Mouse (Mus musculus) retina, postnatal 7 days (tissue): ENCODE results near the gene Ptpa.

Experiments used
- DNase-seq: peaks from one replicate; pipeline ENCODE4 v3.0.0-alpha.2; 2012; ENCODE audit warnings: low read depth, low spot score

The Ptpa gene

DNA sequence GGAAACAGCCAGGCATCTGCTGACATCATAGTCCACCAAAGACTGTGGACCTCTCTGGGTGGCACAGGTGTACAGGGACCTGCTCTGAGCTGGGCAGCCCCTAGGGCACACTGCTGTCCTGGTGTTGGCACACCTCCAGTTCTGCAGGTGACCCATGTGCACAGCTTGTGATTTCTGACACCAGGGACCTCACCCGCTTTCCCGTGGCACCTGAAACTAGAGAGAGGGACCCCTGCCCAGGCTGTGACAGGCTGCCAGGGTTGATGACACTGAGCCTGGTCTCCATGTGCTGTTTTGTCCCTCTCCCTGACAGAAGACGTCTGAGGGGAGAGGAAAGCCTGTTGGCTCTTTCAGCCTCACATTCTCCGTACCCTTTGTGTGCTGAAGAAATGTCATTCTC is 22.0 kb downstream of the Ptpa start:
- no peak for DNase-seq

DNA sequence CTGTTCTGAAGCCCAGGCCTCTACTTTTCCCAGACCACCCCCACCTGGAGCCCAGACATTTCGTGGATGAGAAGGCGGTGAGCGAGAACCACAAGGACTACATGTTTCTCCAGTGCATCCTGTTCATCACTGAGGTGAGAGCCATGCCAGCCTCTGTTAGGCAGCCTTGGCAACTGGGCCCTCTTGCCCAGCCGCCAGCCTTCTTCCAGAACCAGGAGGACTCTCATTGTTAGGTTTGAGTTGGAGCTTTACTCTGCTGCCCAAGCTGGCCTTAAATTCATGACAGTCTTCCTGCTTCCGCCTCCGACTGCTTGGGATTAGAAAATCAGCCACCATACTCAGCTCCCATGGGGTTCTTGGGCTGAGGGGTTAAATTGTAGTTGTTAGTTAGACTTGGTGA is 23.8 kb downstream of the Ptpa start:
- no peak for DNase-seq

DNA sequence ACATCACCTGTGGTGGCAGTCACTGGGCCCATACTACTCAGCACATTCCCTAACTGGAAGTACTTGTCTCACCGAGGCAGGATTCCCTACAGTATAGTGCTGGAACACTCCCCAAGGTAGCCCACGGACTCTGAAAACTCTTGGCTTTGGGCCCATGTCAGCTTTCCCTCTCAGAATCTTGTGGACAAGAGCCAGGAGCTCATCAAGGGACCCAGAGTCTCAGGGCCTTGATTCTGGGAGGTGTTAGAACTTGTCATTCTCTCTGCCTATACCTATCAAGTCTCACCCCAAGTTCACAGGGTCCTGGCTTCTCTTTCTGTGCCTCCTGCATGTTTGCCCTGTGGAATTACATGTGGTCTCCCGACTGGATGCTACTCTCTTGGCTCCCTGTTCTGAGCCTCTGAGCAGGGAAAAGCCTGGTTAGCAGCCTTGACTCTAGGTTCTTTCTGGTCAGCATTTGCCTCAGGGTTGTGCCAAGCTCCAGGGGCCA is 24.4 kb downstream of the Ptpa start:
- no peak for DNase-seq

DNA sequence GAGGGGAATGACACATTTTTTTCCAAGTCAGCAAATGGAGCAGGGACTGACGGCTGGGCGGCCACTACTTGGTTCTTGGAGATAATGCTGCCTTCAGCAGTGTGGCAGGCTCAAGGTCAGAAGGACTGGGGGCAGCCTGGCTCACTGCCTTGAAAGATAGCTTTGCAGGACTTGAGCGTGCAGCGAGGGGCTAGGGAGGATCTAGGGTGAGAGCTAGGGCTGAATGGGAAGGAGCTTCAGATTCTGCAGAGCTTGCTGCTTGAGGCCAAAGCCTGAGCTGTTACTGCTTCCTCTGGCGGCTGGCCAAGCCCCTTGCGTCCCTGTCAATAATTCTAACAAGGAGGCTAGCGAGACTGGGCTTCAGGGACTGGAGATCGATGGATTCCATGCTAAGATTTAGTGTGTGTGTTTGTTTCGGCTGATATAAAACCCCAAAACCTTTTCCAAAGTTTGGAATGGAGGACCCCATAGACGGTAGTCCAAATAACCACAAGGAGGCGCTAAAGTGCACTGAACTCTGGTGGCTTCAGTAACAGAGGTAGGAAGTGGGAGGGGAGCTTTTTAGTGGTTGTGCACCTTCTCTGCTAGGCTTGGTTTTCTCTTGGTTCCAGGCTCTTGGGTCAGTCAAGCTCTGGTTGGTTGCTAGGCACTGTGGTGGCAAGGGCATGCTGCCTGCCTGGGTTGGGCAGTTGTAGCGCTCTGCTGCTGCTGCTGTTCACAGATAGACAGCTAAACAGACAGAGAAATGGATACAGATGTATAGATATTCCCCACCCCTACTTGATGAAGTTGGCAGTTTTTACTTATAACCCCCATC is 25.1 kb downstream of the Ptpa start:
- DNase-seq = peak; percentile 64

DNA sequence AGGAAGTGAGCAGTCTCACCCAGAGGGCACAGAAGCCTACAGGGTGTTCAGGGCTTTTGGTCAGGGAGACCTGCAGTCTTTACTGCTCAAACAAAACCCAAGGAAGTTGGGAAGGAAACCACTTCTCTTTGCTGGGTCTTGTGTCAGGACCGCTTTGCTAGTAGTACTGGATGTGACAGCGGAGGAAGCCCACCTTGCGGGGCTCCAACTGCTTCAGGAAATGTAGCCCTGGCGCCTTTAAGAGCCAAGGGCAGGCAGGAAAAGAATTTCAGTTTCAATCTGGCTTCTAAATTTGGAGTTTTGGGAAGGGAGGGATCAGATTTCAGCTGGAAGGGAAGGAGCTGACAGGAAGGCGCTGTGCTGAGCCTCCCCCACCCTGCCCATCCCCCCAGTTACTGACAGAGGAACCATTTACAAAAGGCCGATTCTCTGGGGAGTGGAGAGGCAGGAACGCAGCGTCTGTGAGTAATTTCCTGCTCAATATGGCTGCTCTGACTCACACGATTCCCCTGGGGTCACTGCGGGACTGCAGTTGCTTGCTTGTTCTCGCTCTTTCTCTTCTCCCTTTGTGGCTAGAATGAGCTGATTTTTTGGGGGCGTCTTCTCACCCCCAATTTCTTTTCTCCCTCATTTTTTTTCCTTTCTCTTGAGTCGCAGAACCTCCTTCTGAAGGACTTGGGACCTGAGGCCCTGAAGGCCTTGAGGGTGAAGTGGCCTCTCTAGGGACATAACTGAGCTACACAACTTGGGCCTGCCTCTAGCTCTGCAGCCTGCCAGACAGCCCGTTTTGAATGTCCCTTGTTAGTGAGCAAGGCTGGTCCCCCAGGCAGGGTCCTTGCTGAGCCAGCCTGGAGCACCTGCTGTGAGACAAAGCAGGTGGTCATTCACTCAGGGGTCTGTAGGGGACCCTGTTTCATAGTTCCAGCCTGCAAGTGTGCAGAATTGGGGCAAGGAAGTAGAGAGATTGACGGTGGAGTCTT is 26.0 kb downstream of the Ptpa start:
- peak; percentile 40 for DNase-seq

DNA sequence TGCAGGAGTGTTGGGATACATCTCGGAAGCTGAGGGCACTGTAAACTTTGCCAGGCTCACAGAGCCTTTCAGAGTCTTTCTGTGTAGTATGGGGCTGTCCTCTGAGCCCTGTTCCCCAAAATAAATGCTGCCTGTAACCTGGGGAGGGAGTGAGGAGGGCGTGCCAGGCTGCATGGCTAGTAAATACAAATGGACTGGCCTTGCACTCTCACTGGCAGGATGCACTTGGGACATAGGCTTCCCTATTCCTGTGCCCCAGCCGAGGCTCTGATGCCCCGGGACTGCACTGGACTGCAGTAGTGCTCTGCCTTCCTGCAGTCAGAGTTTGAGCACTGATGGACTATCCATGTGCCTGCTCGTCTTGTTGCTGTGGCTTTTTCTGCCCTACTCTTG is 26.7 kb downstream of the Ptpa start:
- DNase-seq = no peak

DNA sequence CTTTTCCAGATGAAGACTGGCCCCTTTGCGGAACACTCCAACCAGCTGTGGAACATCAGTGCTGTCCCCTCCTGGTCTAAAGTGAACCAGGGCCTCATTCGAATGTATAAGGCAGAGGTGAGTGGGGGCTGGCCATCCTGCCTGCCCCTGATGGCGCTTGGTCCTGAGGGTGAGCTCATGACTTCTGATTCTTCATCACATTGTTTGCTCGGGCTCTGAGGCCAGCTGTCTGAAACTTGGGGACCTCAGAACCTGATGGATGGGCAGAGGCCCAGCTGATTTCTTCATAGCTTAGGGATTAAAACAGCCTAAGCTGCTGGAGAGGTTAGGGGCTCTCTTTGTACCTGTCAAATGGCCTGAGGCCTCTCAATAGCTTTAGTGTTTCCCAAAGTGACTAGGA is 27.4 kb downstream of the Ptpa start:
- DNase-seq = no peak

DNA sequence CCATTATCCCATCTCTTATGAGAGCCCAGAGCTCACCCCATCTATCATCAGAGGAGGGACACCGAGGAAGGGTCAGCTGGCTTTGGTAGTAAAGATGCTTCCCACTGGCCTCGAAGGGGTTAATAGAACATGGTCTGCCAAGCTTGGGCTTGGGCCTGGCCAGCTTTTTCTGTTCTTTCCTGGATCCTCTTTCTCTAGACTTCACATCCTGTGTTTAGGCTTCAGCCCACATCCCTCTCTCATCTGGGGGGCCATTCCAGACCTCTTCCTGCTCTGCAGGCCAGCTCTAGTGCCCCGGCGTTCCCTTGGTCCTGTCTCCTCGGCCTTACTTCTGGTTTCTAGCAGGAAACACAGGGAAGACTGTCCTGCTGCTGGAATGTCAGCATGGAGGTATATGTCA is 28.2 kb downstream of the Ptpa start:
- no peak for DNase-seq

DNA sequence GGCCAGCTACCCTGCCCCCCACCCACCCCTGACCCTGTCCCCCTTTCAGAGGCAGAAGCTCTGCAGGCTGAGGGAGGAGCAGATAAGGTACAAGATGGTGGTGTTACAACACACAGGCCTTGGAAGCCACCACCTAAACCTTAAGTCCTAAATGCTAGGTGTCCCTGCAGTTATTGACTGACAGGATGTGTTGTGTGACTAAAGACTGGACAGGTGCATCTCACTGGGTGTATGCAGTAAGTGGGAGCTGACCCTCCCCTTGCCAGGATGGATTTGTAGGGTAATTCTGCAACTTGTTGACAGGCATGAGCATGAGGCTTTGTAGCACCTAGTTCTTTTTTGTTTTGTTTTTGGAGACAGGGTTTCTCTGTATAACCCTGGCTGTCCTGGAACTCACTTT is 28.6 kb downstream of the Ptpa start:
- no peak for DNase-seq

DNA sequence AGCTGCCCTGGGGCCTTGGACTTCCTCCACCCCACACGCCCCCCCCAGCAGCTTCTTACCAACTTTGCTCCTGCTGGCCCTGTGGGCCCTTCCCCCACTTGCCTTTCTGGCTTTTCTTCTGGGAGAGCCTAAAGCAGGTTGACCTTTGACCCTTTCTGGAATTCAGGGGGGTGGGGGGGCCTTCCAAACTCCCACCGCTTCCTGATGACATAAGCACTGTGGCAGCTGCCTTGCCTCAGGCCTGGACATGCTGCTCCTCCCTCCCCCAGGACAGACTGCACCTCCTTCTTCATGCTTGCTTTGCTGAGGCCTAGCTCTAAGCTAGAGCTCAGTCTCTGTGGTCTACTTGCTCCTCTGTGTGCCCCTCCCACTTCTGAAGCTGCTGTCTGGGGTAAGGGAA is 29.5 kb downstream of the Ptpa start:
- no peak for DNase-seq

DNA sequence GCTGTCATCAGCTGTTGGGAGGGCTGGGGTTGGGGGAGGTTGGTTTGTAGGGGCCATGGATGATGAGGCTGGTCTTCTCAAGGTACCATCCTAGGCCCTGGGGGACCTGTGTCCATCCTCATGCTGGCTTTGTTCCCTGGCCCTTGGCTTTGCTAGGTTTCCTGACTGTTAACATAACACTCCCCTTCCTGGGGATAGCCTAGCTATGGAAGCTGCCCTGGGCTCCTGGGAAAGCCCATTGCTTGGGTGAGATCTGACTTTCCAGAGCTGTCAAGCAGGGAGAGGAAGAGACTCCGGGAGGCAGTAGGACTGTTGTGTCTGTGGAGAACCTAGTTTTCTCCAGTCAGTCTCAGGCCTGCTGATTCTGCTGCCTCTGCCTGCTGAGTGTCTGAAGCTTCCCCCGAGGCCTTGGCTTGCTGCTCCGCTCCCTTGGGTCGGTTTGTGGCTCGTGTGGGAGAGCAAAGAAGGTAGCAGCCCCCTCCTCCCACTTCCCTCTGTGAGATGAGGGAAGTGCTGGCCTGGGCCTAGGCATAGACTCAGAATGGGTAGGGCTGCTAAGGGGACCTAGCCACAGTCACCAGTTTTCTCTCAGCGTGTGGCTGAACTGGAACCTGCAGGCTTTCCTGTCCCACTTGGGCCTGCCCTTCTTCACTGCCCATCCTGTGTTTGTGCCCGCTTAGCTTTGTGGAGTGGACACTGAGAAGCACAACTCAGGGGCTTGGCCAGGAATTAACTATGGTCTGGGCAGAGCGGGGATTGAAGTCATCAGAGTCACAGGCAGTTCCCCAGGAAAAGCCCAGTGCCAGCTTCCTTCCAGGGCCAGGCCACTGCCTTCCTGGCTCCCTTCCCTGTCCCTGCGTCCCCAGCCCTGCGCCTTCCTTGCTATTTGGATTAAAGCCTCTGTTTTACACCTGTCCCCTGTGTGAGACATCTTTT is 31.3 kb downstream of the Ptpa start:
- DNase-seq = no peak

DNA sequence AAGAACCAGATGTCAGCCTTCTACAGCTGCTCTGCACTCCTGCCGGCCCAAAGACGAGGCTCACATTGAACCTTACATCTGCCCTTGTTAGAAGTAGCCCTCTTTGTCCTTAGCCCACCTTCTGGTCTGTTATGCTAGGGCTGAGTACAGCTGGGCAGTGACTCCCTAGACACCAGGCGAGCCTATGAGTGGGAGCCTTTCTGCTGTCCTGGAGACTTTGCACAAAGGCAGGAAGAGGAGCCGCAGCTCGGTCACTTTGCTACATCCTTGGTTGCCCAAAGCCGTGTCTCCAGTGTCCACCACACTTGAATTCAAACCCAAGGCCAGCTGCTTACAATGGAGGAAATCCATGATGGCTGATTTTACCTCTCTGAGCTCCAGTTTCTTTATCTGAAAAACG is 32.5 kb downstream of the Ptpa start:
- no peak for DNase-seq

DNA sequence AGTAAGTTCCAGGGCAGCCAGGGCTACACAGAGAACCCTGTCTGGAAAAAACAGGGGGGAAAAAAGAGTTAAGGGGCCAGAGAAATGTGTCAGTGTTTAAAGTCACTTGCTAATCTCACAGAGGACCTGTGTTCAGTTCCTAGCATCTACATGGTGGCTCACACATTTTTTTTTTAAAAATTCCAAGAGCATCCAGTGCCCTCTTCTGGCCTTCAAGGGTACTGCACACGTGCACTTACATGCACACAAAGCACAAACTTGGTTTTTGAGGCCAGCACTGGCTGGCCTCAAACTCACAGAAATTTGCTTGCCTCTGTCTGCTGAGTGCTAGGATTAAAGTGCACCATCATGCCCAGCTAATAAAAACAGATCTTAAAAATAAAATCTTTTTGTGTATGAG is 34.7 kb downstream of the Ptpa start:
- no peak for DNase-seq

DNA sequence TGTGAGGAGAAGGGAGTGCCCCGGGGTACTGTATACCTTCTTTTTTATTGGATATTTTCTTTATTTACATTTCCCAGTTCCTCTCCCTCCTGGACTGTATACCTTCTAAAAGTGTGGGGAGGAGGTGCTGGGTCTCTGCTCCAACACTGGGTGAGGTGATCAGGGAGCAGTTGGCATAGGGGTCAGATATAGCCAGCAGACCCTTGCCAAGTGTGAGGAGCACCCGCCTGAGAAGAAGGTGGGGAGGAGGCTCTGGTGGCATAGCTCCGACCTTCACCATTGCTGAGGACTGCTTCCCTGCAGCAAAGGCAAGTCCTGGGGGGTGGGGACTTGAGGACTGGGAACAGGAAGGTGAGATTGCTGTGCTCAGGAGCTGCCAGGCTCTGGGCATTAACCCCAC is 35.7 kb downstream of the Ptpa start:
- no peak for DNase-seq

DNA sequence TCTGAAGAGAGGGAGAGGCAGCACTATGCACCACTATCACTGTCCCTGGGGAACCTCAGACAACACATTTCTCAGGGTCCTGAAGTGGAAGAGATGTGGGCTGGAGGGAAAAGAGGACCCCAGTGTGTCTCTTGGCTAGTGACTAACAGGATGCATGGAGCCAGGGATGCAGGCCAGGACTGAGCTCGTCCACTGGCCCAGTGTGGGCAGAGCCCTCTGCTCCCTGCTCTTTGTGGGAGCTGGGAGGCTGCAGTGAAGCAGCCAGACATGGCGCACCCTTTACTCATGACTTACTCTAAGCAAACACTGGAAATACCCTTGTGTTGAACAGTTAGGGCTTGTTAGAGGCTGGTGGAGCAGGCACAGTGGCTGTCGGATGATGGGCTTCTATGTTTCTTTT is 37.7 kb downstream of the Ptpa start:
- DNase-seq = no peak

DNA sequence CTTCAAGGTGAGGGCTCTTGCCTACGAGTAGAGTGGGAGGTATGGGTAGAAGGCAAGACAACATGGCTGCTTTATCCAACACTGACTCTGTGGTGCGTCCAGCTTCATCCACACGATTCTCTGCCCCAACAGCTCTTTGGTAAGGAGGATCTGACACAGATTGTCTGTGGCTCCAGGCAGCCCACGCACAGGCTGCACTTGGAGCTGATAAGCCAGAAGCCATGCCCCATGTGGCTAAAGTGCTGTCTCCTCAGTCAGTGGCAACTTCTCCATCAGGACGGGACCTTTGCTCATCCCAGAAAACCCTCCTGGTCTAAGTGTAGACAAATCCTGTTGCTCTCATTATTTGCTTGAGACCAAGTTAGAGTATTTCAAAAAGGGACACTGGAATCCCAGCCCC is 38.7 kb downstream of the Ptpa start:
- no peak for DNase-seq

DNA sequence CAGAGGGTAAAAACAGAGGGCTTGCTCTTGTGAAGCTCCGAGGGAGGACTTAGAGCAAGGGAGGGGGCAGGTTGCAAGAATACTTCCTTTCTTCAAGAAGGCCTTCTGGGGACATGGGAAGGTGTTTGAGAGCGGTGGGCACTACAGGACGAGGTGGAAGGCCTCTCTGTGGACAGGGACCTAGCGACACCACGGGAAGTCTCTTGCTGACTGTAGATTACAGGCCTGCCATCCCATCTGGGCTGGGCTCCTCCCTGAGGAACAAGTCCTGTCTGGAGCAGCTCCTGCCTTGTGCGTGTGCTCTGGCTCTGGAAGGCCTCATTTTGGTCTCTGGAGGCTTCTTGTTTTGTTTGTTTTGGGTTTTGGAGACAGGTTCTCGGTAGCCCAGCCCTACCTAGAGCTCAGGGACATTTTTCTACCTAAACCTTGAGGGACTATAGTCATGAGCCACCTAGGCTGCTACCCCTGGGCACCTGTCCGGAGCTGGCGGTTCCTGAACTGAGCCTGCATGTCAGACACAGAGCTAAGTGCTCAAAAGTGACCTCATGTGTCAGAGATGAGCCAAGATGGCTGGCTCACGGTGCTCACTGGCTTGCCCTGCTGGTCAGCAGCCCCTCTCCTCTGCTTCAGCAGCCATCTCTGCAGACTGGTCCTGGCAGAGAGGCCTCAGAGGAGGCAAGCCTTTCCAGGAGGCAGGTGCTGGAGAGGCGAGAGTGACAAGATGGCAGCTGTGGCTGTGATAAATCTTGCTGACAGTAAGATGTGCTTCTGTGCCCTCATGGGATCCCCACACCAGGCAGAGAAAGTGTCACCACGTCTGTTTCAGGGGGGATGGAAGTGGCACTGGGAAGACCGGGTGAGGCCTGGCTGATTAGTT is 40.5 kb downstream of the Ptpa start:
- no peak for DNase-seq

DNA sequence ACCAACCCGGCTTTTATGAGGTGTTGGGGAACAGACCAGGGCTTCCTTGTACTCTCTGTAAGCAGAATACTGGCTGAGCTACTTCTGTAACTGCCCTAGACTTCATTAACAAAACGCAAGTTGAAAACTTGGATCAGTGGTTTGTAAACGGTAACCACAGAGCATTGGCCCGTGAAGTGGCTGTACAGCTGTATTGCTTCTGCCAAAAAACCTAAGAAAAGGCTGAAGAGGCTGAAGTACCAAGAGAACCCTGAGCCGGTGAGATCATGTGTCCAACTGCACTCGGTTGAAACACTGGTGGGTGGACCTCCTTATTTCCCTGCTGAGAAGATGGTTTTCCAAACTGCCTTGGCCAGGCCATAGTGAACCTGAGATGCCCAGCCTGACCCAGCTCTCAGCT is 42.5 kb downstream of the Ptpa start:
- no peak for DNase-seq

DNA sequence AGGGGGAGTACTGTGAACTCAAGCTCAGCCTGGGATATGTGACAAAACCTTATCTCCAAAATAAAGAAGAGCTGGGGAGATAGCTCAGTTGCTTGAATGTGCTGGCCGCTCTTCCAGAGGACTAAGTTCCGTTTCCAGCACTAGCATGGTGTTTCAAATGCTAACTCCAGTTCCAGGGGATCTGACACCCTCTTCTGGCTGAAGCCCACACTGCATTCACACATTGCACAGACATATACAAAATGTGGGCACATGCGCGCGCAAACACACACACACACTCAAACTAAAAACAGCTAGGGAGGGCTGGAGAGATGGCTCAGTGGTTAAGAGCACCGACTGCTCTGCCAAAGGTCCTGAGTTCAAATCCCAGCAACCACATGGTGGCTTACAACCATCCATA is 43.4 kb downstream of the Ptpa start:
- DNase-seq = no peak

DNA sequence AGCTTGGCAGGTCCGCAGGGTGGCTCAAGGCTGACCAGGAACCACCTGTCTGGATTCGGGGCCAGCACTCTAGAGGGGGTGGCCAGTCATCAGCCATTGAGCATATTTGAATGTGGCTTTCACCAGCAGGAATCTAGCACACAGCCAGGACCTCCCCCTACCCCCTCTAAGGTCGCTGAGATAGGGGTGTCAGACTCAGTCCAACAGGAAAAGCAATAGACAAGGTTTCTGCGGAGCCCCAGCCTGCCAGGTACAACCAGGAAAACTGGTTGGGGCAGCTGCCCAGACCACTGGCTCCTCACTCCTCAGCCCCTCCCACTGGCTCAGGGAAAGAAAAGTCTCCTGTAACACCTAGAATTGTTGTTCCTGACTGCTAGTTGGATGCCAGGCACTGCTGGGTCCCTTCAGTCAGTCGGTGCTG is 47.5 kb downstream of the Ptpa start:
- DNase-seq = no peak

DNA sequence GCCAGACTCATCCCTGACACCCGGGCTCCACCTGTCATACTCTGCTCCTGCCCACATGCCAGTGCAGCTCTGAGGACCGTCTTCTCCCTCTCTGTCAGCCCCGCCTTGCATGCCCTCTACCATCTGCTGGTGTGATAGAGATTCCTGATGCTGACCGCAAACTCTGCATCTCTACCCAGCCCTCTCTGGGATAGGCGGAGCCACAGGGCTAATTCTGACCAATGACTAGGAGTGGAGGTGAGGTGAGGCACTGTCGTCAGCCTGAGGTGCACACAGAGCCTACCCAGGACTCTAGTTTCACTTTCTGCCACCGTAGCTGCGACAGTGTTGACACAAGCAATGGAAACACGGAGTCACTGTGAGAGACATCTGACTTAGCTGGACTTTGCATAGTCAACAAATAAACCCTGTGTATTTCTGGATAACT is 48.1 kb downstream of the Ptpa start:
- no peak for DNase-seq
